Comparison of ENCODE assay signal across 23 mouse cellular contexts in genomic region chr1:69488625-69489024, GRCm38 (mm10).
DNase-seq lines count a peak whose midpoint lies in the region; ATAC-seq and TF ChIP-seq lines count a peak whose summit lies in the region.
"Had no signal": no experiment of that assay in that cellular context is flagged by ENCODE, and none has a peak within 500 bp of the region (broad histone marks: within the 10 kb centered on the region; RNA-seq: fewer than 3 reads in every experiment).

No protein-coding gene starts in this region.

- in situ Hi-C loops in CH12.LX (cut with MboI; ENCODE audit: low pct_ligation_motif_present, low pct_unique_long_range_greater_than_20kb, low sequenced_read_pairs) = no loop called here

- ATAC-seq in kidney, postnatal 0 days (replicated peaks; ENCODE audit: low FRiP score, low read depth) = 0 out of 2 replicates have a peak, but pooled peaks have one; percentile 21
- ATAC-seq in embryonic facial prominence, embryonic 11.5 days (replicated peaks; ENCODE audit: insufficient number of reproducible peaks, low FRiP score, low TSS enrichment, low read depth) = no peak
- ATAC-seq: activated CD4-positive, CD25-positive, alpha-beta regulatory T cell, adult 4 months; forebrain, embryonic 15.5 days; liver, embryonic 12.5 days had no signal

- 52% methylated on average over 6 of the region's 6 CpGs for whole genome bisulfite sequencing in kidney, postnatal 0 days
- 42% methylated on average over 6 of the region's 6 CpGs for WGBS in embryonic facial prominence, embryonic 11.5 days

- peak; percentile 22; the same call in 1 of the 2 replicates for TF ChIP-seq CTCF in kidney, postnatal 0 days (IDR thresholded peaks at IDR 0.05; ENCODE audit: low read depth)
- peak in 1 of 2 experiments; percentile 25; a peak in 1 of 4 replicates for TF ChIP-seq CTCF in CH12.LX (conservative IDR thresholded peaks at IDR 0.05 in 1 of 2, IDR thresholded peaks at IDR 0.05 in 1 of 2; ENCODE audit: low read depth in 2 of 2, low read length in 2 of 2)

- no peak for TF ChIP-seq EP300 in CH12.LX (IDR thresholded peaks at IDR 0.05; ENCODE audit: low read length)

- no peak overlapping the region for H3K27ac ChIP-seq in kidney, postnatal 0 days
- H3K27ac ChIP-seq in CH12.LX (ENCODE audit: insufficient read depth, low read depth) = no peak overlapping the region
- H3K27ac ChIP-seq in embryonic facial prominence, embryonic 11.5 days (replicated peaks; ENCODE audit: low read depth, low read length) = no peak overlapping the region
- H3K27ac ChIP-seq: embryonic facial prominence, embryonic 13.5 days; forebrain, embryonic 15.5 days; heart, adult 2 months; hindbrain, embryonic 14.5 days; layer of hippocampus, adult 2 months; liver, embryonic 12.5 days; neural tube, embryonic 15.5 days had no signal

- TF ChIP-seq RAD21 in CH12.LX (IDR thresholded peaks at IDR 0.05; ENCODE audit: low read depth, low read length) = peak; percentile 14

- dilution Hi-C loops in CH12.LX (cut with MboI; ENCODE audit: extremely low pct_ligation_motif_present, extremely low pct_unique_long_range_greater_than_20kb, low sequenced_read_pairs) = no loop called here

- H3K9me3 ChIP-seq in kidney, postnatal 0 days (replicated peaks; ENCODE audit: low read length) = no peaks in the 10 kb centered on the region
- no peaks in the 10 kb centered on the region for H3K9me3 ChIP-seq in CH12.LX (replicated peaks; ENCODE audit: low read length)
- H3K9me3 ChIP-seq in embryonic facial prominence, embryonic 11.5 days (replicated peaks; ENCODE audit: control insufficient read depth, low read length) = no peaks in the 10 kb centered on the region
- H3K9me3 ChIP-seq: embryonic facial prominence, embryonic 13.5 days; forebrain, embryonic 15.5 days; liver, embryonic 12.5 days; neural tube, embryonic 15.5 days had no signal

- H3K9ac ChIP-seq in kidney, postnatal 0 days (ENCODE audit: low read depth, low read length) = no peak overlapping the region
- no peak overlapping the region for H3K9ac ChIP-seq in CH12.LX (ENCODE audit: insufficient read depth, low read depth)
- H3K9ac ChIP-seq in embryonic facial prominence, embryonic 11.5 days (replicated peaks; ENCODE audit: low read length) = no peak overlapping the region
- H3K9ac ChIP-seq: embryonic facial prominence, embryonic 13.5 days; forebrain, embryonic 15.5 days; hindbrain, embryonic 14.5 days; liver, embryonic 12.5 days; neural tube, embryonic 15.5 days had no signal

- no peak overlapping the region for H3K4me3 ChIP-seq in kidney, postnatal 0 days (replicated peaks; ENCODE audit: low read depth, low read length)
- no peak overlapping the region for H3K4me3 ChIP-seq in CH12.LX (replicated peaks in 1 of 3; ENCODE audit: low read depth in 2 of 3, low read length in 2 of 3, poor library complexity in 1 of 3)
- H3K4me3 ChIP-seq in embryonic facial prominence, embryonic 11.5 days (ENCODE audit: low read depth, low read length) = no peak overlapping the region
- H3K4me3 ChIP-seq: embryonic facial prominence, embryonic 13.5 days; forebrain, embryonic 15.5 days; heart, adult 2 months; layer of hippocampus, adult 2 months; liver, embryonic 12.5 days; neural tube, embryonic 15.5 days had no signal

- H3K4me1 ChIP-seq in kidney, postnatal 0 days (replicated peaks; ENCODE audit: insufficient read depth, low read length) = no peaks in the 10 kb centered on the region
- no peaks in the 10 kb centered on the region for H3K4me1 ChIP-seq in CH12.LX (ENCODE audit: control insufficient read depth in 1 of 2, insufficient read depth in 2 of 2)
- no peaks in the 10 kb centered on the region for H3K4me1 ChIP-seq in embryonic facial prominence, embryonic 11.5 days (ENCODE audit: control insufficient read depth, insufficient read depth, low read length)
- H3K4me1 ChIP-seq: forebrain, embryonic 15.5 days; neural tube, embryonic 15.5 days had no signal

- no peak overlapping the region for H3K4me2 ChIP-seq in kidney, postnatal 0 days (ENCODE audit: low read length)
- no peak overlapping the region for H3K4me2 ChIP-seq in CH12.LX (ENCODE audit: insufficient read depth, low read depth, poor library complexity, severe bottlenecking)
- no peak overlapping the region for H3K4me2 ChIP-seq in embryonic facial prominence, embryonic 11.5 days (ENCODE audit: low read depth, low read length)
- H3K4me2 ChIP-seq: embryonic facial prominence, embryonic 13.5 days; forebrain, embryonic 15.5 days; hindbrain, embryonic 14.5 days; liver, embryonic 12.5 days; neural tube, embryonic 15.5 days had no signal

- peak; percentile 17 for DNase-seq in embryo, embryonic 10 days (ENCODE audit: low spot score)
- no peak for DNase-seq in embryo, embryonic 9.5 days (ENCODE audit: extremely low spot score)
- DNase-seq in kidney, postnatal 0 days (ENCODE audit: low spot score) = no peak
- DNase-seq in kidney, adult 11 months = no peak
- DNase-seq in CH12.LX (ENCODE audit: extremely low read depth) = no peak
- peak; percentile 48 for DNase-seq in embryonic facial prominence, embryonic 11.5 days (ENCODE audit: low spot score)
- no peak for DNase-seq in left cerebral cortex, adult 11 months (ENCODE audit: low spot score)
- no peak for DNase-seq in cerebellum, adult 11 months
- DNase-seq: adrenal gland, postnatal 10 days; cerebellum, adult 11-12 months; cerebellum, postnatal 25 days; gastrocnemius, postnatal 25 days; heart, adult 2 months; heart, postnatal 36 days; layer of hippocampus, postnatal 36 days; thymus, adult 18-20 months had no signal

- no peak for TF ChIP-seq POLR2A in CH12.LX (IDR thresholded peaks at IDR 0.05; ENCODE audit: low read depth, low read length)

- no peaks in the 10 kb centered on the region for H3K79me2 ChIP-seq in CH12.LX (replicated peaks; ENCODE audit: control insufficient read depth, extremely low read depth, insufficient read depth, poor library complexity, severe bottlenecking)

- no peaks in the 10 kb centered on the region for H3K27me3 ChIP-seq in kidney, postnatal 0 days (ENCODE audit: insufficient read depth, low read length)
- H3K27me3 ChIP-seq in CH12.LX (replicated peaks) = no peaks in the 10 kb centered on the region
- no peaks in the 10 kb centered on the region for H3K27me3 ChIP-seq in embryonic facial prominence, embryonic 11.5 days (ENCODE audit: control insufficient read depth, insufficient read depth, low read length)
- H3K27me3 ChIP-seq: embryonic facial prominence, embryonic 13.5 days; forebrain, embryonic 15.5 days; liver, embryonic 12.5 days; neural tube, embryonic 15.5 days had no signal

- H3K36me3 ChIP-seq in kidney, postnatal 0 days (ENCODE audit: insufficient read depth, low read length) = no peaks in the 10 kb centered on the region
- no peaks in the 10 kb centered on the region for H3K36me3 ChIP-seq in CH12.LX (replicated peaks in 1 of 2; ENCODE audit: control insufficient read depth in 1 of 2, insufficient read depth in 1 of 2, low read length in 1 of 2)
- no peaks in the 10 kb centered on the region for H3K36me3 ChIP-seq in embryonic facial prominence, embryonic 11.5 days (replicated peaks; ENCODE audit: control insufficient read depth, insufficient read depth, low read depth, low read length)
- H3K36me3 ChIP-seq: embryonic facial prominence, embryonic 13.5 days; forebrain, embryonic 15.5 days; liver, embryonic 12.5 days; neural tube, embryonic 15.5 days had no signal

TF ChIP-seq in CH12.LX, 34 proteins besides CTCF, POLR2A, EP300 and RAD21:
- TF ChIP-seq PAX5 (IDR thresholded peaks at IDR 0.05; ENCODE audit: low read length) (no peak), MYC (IDR thresholded peaks at IDR 0.05; ENCODE audit: low read depth, low read length) (no peak), NELFE (IDR thresholded peaks at IDR 0.05; ENCODE audit: low read depth, low read length) (no peak), CHD2 (IDR thresholded peaks at IDR 0.05; ENCODE audit: low read length) (no peak), BHLHE40 (IDR thresholded peaks at IDR 0.05; ENCODE audit: low read depth, low read length) (no peak), RCOR1 (conservative IDR thresholded peaks at IDR 0.05; ENCODE audit: low read depth, low read length) (no peak), USF1 (IDR thresholded peaks at IDR 0.05; ENCODE audit: low read depth, low read length) (no peak), JUN (IDR thresholded peaks at IDR 0.05; ENCODE audit: insufficient read depth, low read depth, low read length) (no peak), E2F4 (IDR thresholded peaks at IDR 0.05; ENCODE audit: insufficient replicate concordance, low read depth, low read length) (no peak), SMC3 (IDR thresholded peaks at IDR 0.05; ENCODE audit: low read depth, low read length) (no peak), MAX (IDR thresholded peaks at IDR 0.05; ENCODE audit: low read length) (no peak), SIN3A (IDR thresholded peaks at IDR 0.05; ENCODE audit: low read length) (no peak), POLR2AphosphoS2 (IDR thresholded peaks at IDR 0.05; ENCODE audit: low read depth, low read length) (no peak), USF2 (conservative IDR thresholded peaks at IDR 0.05; ENCODE audit: low read depth, low read length) (no peak), ZC3H11A (IDR thresholded peaks at IDR 0.05; ENCODE audit: low read depth, low read length) (no peak), ZNF384 (IDR thresholded peaks at IDR 0.05; ENCODE audit: low read depth, low read length) (no peak)

Comparison
In these comparisons a context has a peak if more than half of its experiments do, and no peak if none do; other contexts are left out.
1. DNase-seq: peak in embryo, embryonic 10 days (single experiment) and embryonic facial prominence, embryonic 11.5 days (single experiment); none in embryo, embryonic 9.5 days (single experiment), kidney, postnatal 0 days (single experiment), kidney, adult 11 months (single experiment), CH12.LX (single experiment), left cerebral cortex, adult 11 months (single experiment) and cerebellum, adult 11 months (single experiment).